In genomic region chr1:52580132-52580896, GRCm38 (mm10) we compare ENCODE assay signal across 18 mouse cellular contexts. TPM values are rescaled to one million over a fixed set of nuclear protein-coding genes. Genes with fewer than 3 reads are reported as not detected.
DNase-seq lines count a peak whose midpoint lies in the region; ATAC-seq and TF ChIP-seq lines count a peak whose summit lies in the region.
"Had no signal": no experiment of that assay in that cellular context is flagged by ENCODE, and none has a peak within 500 bp of the region (broad histone marks: within the 10 kb centered on the region; RNA-seq: fewer than 3 reads in every experiment).

No protein-coding gene starts in this region.

- H3K27ac ChIP-seq in hindbrain, embryonic 14.5 days: no peak overlapping the region
- H3K27ac ChIP-seq in hindbrain, embryonic 16.5 days (ENCODE audit: low read depth, low read length): no peak overlapping the region
- H3K27ac ChIP-seq in midbrain, embryonic 12.5 days (replicated peaks): no peak overlapping the region
- H3K27ac ChIP-seq in midbrain, embryonic 10.5 days (replicated peaks): no peak overlapping the region
- H3K27ac ChIP-seq in intestine, embryonic 16.5 days (ENCODE audit: low read length): no peak overlapping the region
- no peak overlapping the region for H3K27ac ChIP-seq in cerebellum, adult 2 months (ENCODE audit: insufficient read depth, low read length)
- H3K27ac ChIP-seq: embryonic facial prominence, embryonic 13.5 days; hindbrain, embryonic 15.5 days; kidney, embryonic 15.5 days had no signal

- WGBS in hindbrain, embryonic 14.5 days: 85% methylated on average over 4 of the region's 4 CpGs
- WGBS in hindbrain, embryonic 16.5 days: 78% methylated on average over 4 of the region's 4 CpGs
- 83% methylated on average over 4 of the region's 4 CpGs for WGBS in midbrain, embryonic 12.5 days
- WGBS in midbrain, embryonic 10.5 days: 85% methylated on average over 4 of the region's 4 CpGs
- 82% methylated on average over 4 of the region's 4 CpGs for WGBS in intestine, embryonic 16.5 days
- WGBS in cerebellum, adult 2 months: 90% methylated on average over 4 of the region's 4 CpGs

- no peaks in the 10 kb centered on the region for H3K27me3 ChIP-seq in hindbrain, embryonic 14.5 days (ENCODE audit: control insufficient read depth, insufficient read depth, low read length)
- H3K27me3 ChIP-seq in hindbrain, embryonic 16.5 days (replicated peaks; ENCODE audit: control insufficient read depth, insufficient read depth, low read length): no peaks in the 10 kb centered on the region
- no peaks in the 10 kb centered on the region for H3K27me3 ChIP-seq in midbrain, embryonic 12.5 days
- H3K27me3 ChIP-seq in midbrain, embryonic 10.5 days (ENCODE audit: low read depth, poor library complexity, severe bottlenecking): no peaks in the 10 kb centered on the region
- no peaks in the 10 kb centered on the region for H3K27me3 ChIP-seq in intestine, embryonic 16.5 days (replicated peaks; ENCODE audit: control insufficient read depth, insufficient read depth, low read length)
- H3K27me3 ChIP-seq in cerebellum, adult 2 months (ENCODE audit: control insufficient read depth, insufficient read depth, low read length): no peaks in the 10 kb centered on the region
- H3K27me3 ChIP-seq: embryonic facial prominence, embryonic 13.5 days; hindbrain, embryonic 15.5 days; kidney, embryonic 15.5 days had no signal

- H3K4me1 ChIP-seq in hindbrain, embryonic 14.5 days (replicated peaks; ENCODE audit: control insufficient read depth, insufficient read depth, low read length): no peaks in the 10 kb centered on the region
- H3K4me1 ChIP-seq in hindbrain, embryonic 16.5 days (ENCODE audit: control insufficient read depth, insufficient read depth, low read depth, low read length): peaks cover 6% of the 10 kb centered on the region
- H3K4me1 ChIP-seq in midbrain, embryonic 12.5 days: no peaks in the 10 kb centered on the region
- peaks cover 4% of the 10 kb centered on the region; the same call in 1 of the 2 replicates for H3K4me1 ChIP-seq in midbrain, embryonic 10.5 days
- H3K4me1 ChIP-seq in intestine, embryonic 16.5 days (ENCODE audit: control insufficient read depth, insufficient read depth, low read length): peaks cover 5% of the 10 kb centered on the region
- peaks cover 4% of the 10 kb centered on the region; the same call in 1 of the 2 replicates for H3K4me1 ChIP-seq in cerebellum, adult 2 months (ENCODE audit: control insufficient read depth, insufficient read depth, low read length)

- DNase-seq in hindbrain, embryonic 14.5 days (ENCODE audit: low spot score): no peak
- no peak for DNase-seq in midbrain, embryonic 10.5 days (ENCODE audit: low spot score)
- no peak for DNase-seq in left cerebral cortex, postnatal 36 days (ENCODE audit: low spot score in 2 of 2)
- no peak for DNase-seq in cerebellum, adult 2 months
- DNase-seq: adrenal gland, adult 2 months; cerebellum, postnatal 10 days; gastrocnemius, postnatal 36 days; lung, adult 2 months; lung, postnatal 4 days; right cerebral cortex, postnatal 14 days had no signal

- TF ChIP-seq CTCF in cerebellum, adult 2 months (IDR thresholded peaks at IDR 0.05; ENCODE audit: borderline replicate concordance, insufficient read depth, low read depth, low read length): no peak

- no peak overlapping the region for H3K4me2 ChIP-seq in hindbrain, embryonic 14.5 days (replicated peaks)
- no peak overlapping the region for H3K4me2 ChIP-seq in hindbrain, embryonic 16.5 days (ENCODE audit: low read length)
- no peak overlapping the region for H3K4me2 ChIP-seq in midbrain, embryonic 12.5 days (replicated peaks)
- H3K4me2 ChIP-seq in intestine, embryonic 16.5 days (ENCODE audit: low read depth, low read length): no peak overlapping the region
- H3K4me2 ChIP-seq: embryonic facial prominence, embryonic 13.5 days; hindbrain, embryonic 15.5 days; kidney, embryonic 15.5 days; liver, embryonic 11.5 days had no signal

- no peaks in the 10 kb centered on the region for H3K9me3 ChIP-seq in hindbrain, embryonic 14.5 days (ENCODE audit: control insufficient read depth, low read length)
- H3K9me3 ChIP-seq in hindbrain, embryonic 16.5 days (ENCODE audit: control insufficient read depth, low read length): no peaks in the 10 kb centered on the region
- no peaks in the 10 kb centered on the region for H3K9me3 ChIP-seq in midbrain, embryonic 12.5 days
- H3K9me3 ChIP-seq in midbrain, embryonic 10.5 days (replicated peaks): no peaks in the 10 kb centered on the region
- no peaks in the 10 kb centered on the region for H3K9me3 ChIP-seq in intestine, embryonic 16.5 days (ENCODE audit: control insufficient read depth, low read length)
- H3K9me3 ChIP-seq: embryonic facial prominence, embryonic 13.5 days; hindbrain, embryonic 15.5 days; kidney, embryonic 15.5 days had no signal

- intact Hi-C loops in left cerebral cortex, postnatal 36 days (cut with DNase I): loop anchor here (5.0 kb wide), 1 partner anchor 43 kb away; no protein-coding TSS in a partner anchor

- TF ChIP-seq POLR2A in cerebellum, adult 2 months (IDR thresholded peaks at IDR 0.05; ENCODE audit: borderline replicate concordance, insufficient read depth, low read length): no peak

- no peak overlapping the region for H3K4me3 ChIP-seq in hindbrain, embryonic 14.5 days (replicated peaks; ENCODE audit: low read length)
- H3K4me3 ChIP-seq in hindbrain, embryonic 16.5 days (ENCODE audit: low read length): no peak overlapping the region
- H3K4me3 ChIP-seq in midbrain, embryonic 12.5 days: no peak overlapping the region
- no peak overlapping the region for H3K4me3 ChIP-seq in midbrain, embryonic 10.5 days
- H3K4me3 ChIP-seq in intestine, embryonic 16.5 days (ENCODE audit: low read length): no peak overlapping the region
- no peak overlapping the region for H3K4me3 ChIP-seq in cerebellum, adult 2 months (replicated peaks; ENCODE audit: insufficient read depth, low read depth, low read length)
- H3K4me3 ChIP-seq: embryonic facial prominence, embryonic 13.5 days; hindbrain, embryonic 15.5 days; kidney, embryonic 15.5 days had no signal

- H3K36me3 ChIP-seq in hindbrain, embryonic 14.5 days (replicated peaks; ENCODE audit: control insufficient read depth, insufficient read depth): no peaks in the 10 kb centered on the region
- H3K36me3 ChIP-seq in hindbrain, embryonic 16.5 days (ENCODE audit: control insufficient read depth, insufficient read depth, low read length): no peaks in the 10 kb centered on the region
- no peaks in the 10 kb centered on the region for H3K36me3 ChIP-seq in midbrain, embryonic 12.5 days
- H3K36me3 ChIP-seq in midbrain, embryonic 10.5 days: no peaks in the 10 kb centered on the region
- no peaks in the 10 kb centered on the region for H3K36me3 ChIP-seq in intestine, embryonic 16.5 days (ENCODE audit: control insufficient read depth, insufficient read depth, low read length)
- H3K36me3 ChIP-seq: embryonic facial prominence, embryonic 13.5 days; hindbrain, embryonic 15.5 days; kidney, embryonic 15.5 days had no signal

- ATAC-seq in hindbrain, embryonic 14.5 days (ENCODE audit: low FRiP score): 0 out of 2 replicates have a peak, but pooled peaks have one; percentile 46
- no peak for ATAC-seq in hindbrain, embryonic 16.5 days
- 0 out of 2 replicates have a peak, but pooled peaks have one; percentile 34 for ATAC-seq in midbrain, embryonic 12.5 days (ENCODE audit: low FRiP score, low read depth)
- ATAC-seq in intestine, embryonic 16.5 days: peak; percentile 58
- ATAC-seq: forebrain, embryonic 16.5 days had no signal

- H3K9ac ChIP-seq in hindbrain, embryonic 14.5 days: no peak overlapping the region
- H3K9ac ChIP-seq in hindbrain, embryonic 16.5 days (ENCODE audit: low read depth, low read length): no peak overlapping the region
- H3K9ac ChIP-seq in midbrain, embryonic 12.5 days (replicated peaks): no peak overlapping the region
- no peak overlapping the region for H3K9ac ChIP-seq in intestine, embryonic 16.5 days (ENCODE audit: low read depth, low read length)
- H3K9ac ChIP-seq: embryonic facial prominence, embryonic 13.5 days; hindbrain, embryonic 15.5 days; kidney, embryonic 15.5 days had no signal

RNA-seq across cellular contexts. Expression of gene Nemp2, which starts 50.2 kb away (rescaled TPM):
- polyA plus RNA-seq in hindbrain, embryonic 14.5 days (2014; fragmentation: Nextera tagmentation; extraction: Ambion mirVana): 7.1 and 7.2 TPM in 2 replicates
- polyA plus RNA-seq in hindbrain, embryonic 16.5 days (2015; fragmentation: Nextera tagmentation; extraction: Ambion mirVana): 5.4 and 5.6 TPM in 2 replicates
- polyA plus RNA-seq in midbrain, embryonic 12.5 days (2016; fragmentation: Nextera tagmentation; extraction: Ambion mirVana): 9.7 and 11.5 TPM in 2 replicates
- polyA plus RNA-seq in midbrain, embryonic 10.5 days (2016; fragmentation: Nextera tagmentation; extraction: Ambion mirVana): 8.7 and 9.8 TPM in 2 replicates
- 4.9 and 5.7 TPM in 2 replicates for polyA plus RNA-seq in intestine, embryonic 16.5 days (2015; fragmentation: Nextera tagmentation; extraction: Ambion mirVana)
- total RNA-seq in left cerebral cortex, postnatal 36 days (2021): 1 to 10 TPM; 3.3 to 5.3 TPM
- 9.3 and 11.3 TPM in 2 replicates for polyA plus RNA-seq in cerebellum, adult 2 months (2012; rRNA removed)
